In the genomic region with DNA sequence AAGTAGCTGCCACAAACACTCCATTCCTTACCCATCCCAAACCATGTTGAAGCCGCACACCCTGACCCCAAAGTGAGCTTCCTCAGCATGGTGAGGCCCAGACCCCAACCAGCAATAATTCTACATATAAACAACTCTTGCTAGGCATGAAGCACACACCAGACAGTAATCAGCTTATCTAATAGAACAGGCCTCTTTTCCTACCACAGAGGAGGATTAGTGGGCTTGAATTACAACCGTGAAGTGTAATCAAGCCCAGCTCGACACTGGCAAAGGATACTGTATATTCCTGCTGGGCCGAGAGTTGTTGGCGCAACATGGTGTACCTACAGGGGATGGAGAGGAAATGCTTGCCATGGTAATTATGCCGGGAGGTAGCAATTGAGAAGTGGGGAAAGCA, we compare ENCODE assay signal across 13 mouse cellular contexts.
A peak's percentile ranks its signal among the peaks of the same experiment; 100 is the strongest.
DNase-seq lines count a peak whose midpoint lies in the region; ATAC-seq lines count a peak whose summit lies in the region.
"Had no signal": no experiment of that assay in that cellular context is flagged by ENCODE, and none has a peak within 500 bp of the region (broad histone marks: within the 10 kb centered on the region; RNA-seq: fewer than 3 reads in every experiment).

No protein-coding gene starts in this region.

- DNase-seq in cerebellum, postnatal 10 days: peak; percentile 48 to 71
- no peak for DNase-seq in cerebellum, adult 8-10 months
- no peak for DNase-seq in liver, embryonic 11.5 days (ENCODE audit: low spot score)
- no peak for DNase-seq in liver
- peak; percentile 83 for DNase-seq in embryonic facial prominence, embryonic 14.5 days (ENCODE audit: low spot score)
- peak; percentile 76 for DNase-seq in midbrain, embryonic 14.5 days
- no peak for DNase-seq in spleen, adult 18-20 months
- no peak for DNase-seq in kidney, adult 8-10 months
- DNase-seq: cerebellum, adult 18-20 months; heart, adult 2 months; heart, postnatal 36 days; thymus, adult 18-20 months had no signal

- peak; percentile 66; the same call in 1 of the 2 replicates for ATAC-seq in liver, embryonic 11.5 days (replicated peaks; ENCODE audit: low FRiP score)
- ATAC-seq in embryonic facial prominence, embryonic 14.5 days (ENCODE audit: low read depth): peak; percentile 50
- peak; percentile 68 for ATAC-seq in midbrain, embryonic 14.5 days (ENCODE audit: low FRiP score, low TSS enrichment)

- H3K4me1 ChIP-seq in liver, embryonic 11.5 days (replicated peaks; ENCODE audit: control insufficient read depth, insufficient read depth, low read length): peaks cover 13% of the 10 kb centered on the region
- peaks cover 66% of the 10 kb centered on the region for H3K4me1 ChIP-seq in embryonic facial prominence, embryonic 14.5 days (ENCODE audit: control insufficient read depth, insufficient read depth, low read length)
- H3K4me1 ChIP-seq in midbrain, embryonic 14.5 days (ENCODE audit: control insufficient read depth, insufficient read depth, low read length): peaks cover 66% of the 10 kb centered on the region

- H3K9me3 ChIP-seq in liver, embryonic 11.5 days (ENCODE audit: control insufficient read depth, low read length): no peaks in the 10 kb centered on the region
- H3K9me3 ChIP-seq in embryonic facial prominence, embryonic 14.5 days (ENCODE audit: control insufficient read depth, low read length): no peaks in the 10 kb centered on the region
- no peaks in the 10 kb centered on the region for H3K9me3 ChIP-seq in midbrain, embryonic 14.5 days (ENCODE audit: control insufficient read depth, low read length)
- H3K9me3 ChIP-seq: limb, embryonic 13.5 days had no signal

- H3K4me2 ChIP-seq in liver, embryonic 11.5 days: no peak overlapping the region
- H3K4me2 ChIP-seq in embryonic facial prominence, embryonic 14.5 days (ENCODE audit: low read depth, low read length): no peak overlapping the region
- H3K4me2 ChIP-seq in midbrain, embryonic 14.5 days (ENCODE audit: low read length): no peak overlapping the region
- H3K4me2 ChIP-seq: limb, embryonic 13.5 days had no signal

- H3K4me3 ChIP-seq in liver, embryonic 11.5 days (ENCODE audit: low read depth, low read length): no peak overlapping the region
- no peak overlapping the region for H3K4me3 ChIP-seq in embryonic facial prominence, embryonic 14.5 days (ENCODE audit: low read depth, low read length)
- no peak overlapping the region for H3K4me3 ChIP-seq in midbrain, embryonic 14.5 days (replicated peaks; ENCODE audit: low read depth, low read length)
- H3K4me3 ChIP-seq: heart, adult 2 months; limb, embryonic 13.5 days had no signal

- 48% methylated on average over 6 of the region's 6 CpGs for WGBS in liver, embryonic 11.5 days
- 44% methylated on average over 6 of the region's 6 CpGs for WGBS in embryonic facial prominence, embryonic 14.5 days
- 22% methylated on average over 6 of the region's 6 CpGs for WGBS in midbrain, embryonic 14.5 days

- H3K27ac ChIP-seq in liver, embryonic 11.5 days (ENCODE audit: low read depth, low read length): no peak overlapping the region
- peak overlapping the region; percentile 61; the same call in 1 of the 2 replicates for H3K27ac ChIP-seq in embryonic facial prominence, embryonic 14.5 days (replicated peaks; ENCODE audit: low read depth, low read length)
- peak overlapping the region; percentile 55 for H3K27ac ChIP-seq in midbrain, embryonic 14.5 days (replicated peaks; ENCODE audit: low read depth, low read length)
- H3K27ac ChIP-seq: heart, adult 2 months; limb, embryonic 13.5 days had no signal

- H3K36me3 ChIP-seq in liver, embryonic 11.5 days (ENCODE audit: control insufficient read depth, insufficient read depth, low read length): no peaks in the 10 kb centered on the region
- no peaks in the 10 kb centered on the region for H3K36me3 ChIP-seq in embryonic facial prominence, embryonic 14.5 days (ENCODE audit: control insufficient read depth, insufficient read depth, low read length)
- no peaks in the 10 kb centered on the region for H3K36me3 ChIP-seq in midbrain, embryonic 14.5 days (ENCODE audit: control insufficient read depth, insufficient read depth, low read length)
- H3K36me3 ChIP-seq: limb, embryonic 13.5 days had no signal

- no peak overlapping the region for H3K9ac ChIP-seq in liver, embryonic 11.5 days (ENCODE audit: low read depth, low read length)
- no peak overlapping the region for H3K9ac ChIP-seq in embryonic facial prominence, embryonic 14.5 days (ENCODE audit: low read depth, low read length)
- no peak overlapping the region for H3K9ac ChIP-seq in midbrain, embryonic 14.5 days (replicated peaks; ENCODE audit: low read length)
- H3K9ac ChIP-seq: limb, embryonic 13.5 days had no signal

- no peaks in the 10 kb centered on the region for H3K27me3 ChIP-seq in liver, embryonic 11.5 days (replicated peaks; ENCODE audit: control insufficient read depth, insufficient read depth, low read length)
- no peaks in the 10 kb centered on the region for H3K27me3 ChIP-seq in embryonic facial prominence, embryonic 14.5 days (replicated peaks; ENCODE audit: control insufficient read depth, insufficient read depth, low read length)
- H3K27me3 ChIP-seq in midbrain, embryonic 14.5 days (ENCODE audit: control insufficient read depth, insufficient read depth, low read length): no peaks in the 10 kb centered on the region
- H3K27me3 ChIP-seq: limb, embryonic 13.5 days had no signal

Comparison
In these comparisons a context has a peak if more than half of its experiments do, and no peak if none do; other contexts are left out.
1. DNase-seq: peak in cerebellum, postnatal 10 days (2 of 2), embryonic facial prominence, embryonic 14.5 days (single experiment) and midbrain, embryonic 14.5 days (single experiment); none in cerebellum, adult 8-10 months (single experiment), liver, embryonic 11.5 days (single experiment), liver (single experiment), spleen, adult 18-20 months (0 of 2) and kidney, adult 8-10 months (0 of 2).
2. Peak in every context shown above with its lines, with median percentiles within 50 percentile points of each other: ATAC-seq.